Mouse (Mus musculus) MEL (cell line): ENCODE data around the gene Gm13272.
"Not testable (repeated sequence)": the region's sequence is repeated elsewhere in the genome, so short reads cannot be mapped to it uniquely, and the experiment has no call there.

Experiments
- CHD2 ChIP-seq: IDR thresholded peaks from 2 replicates; pipeline ENCODE4 v1.6.1; 2011; ENCODE audit warnings: low read length, improper control_type of control experiment
- CTCF ChIP-seq, 3 experiments: IDR thresholded peaks in 2 of 3; conservative IDR thresholded peaks in 1 of 3; 2 replicates each; pipeline ENCODE4 v1.5.1; 2011 to 2012; ENCODE audit warnings: low read length in 3 of 3, low read depth in 2 of 3, mild to moderate bottlenecking in 2 of 3, improper control_type of control experiment in 1 of 3, inconsistent platforms in 1 of 3, mixed read lengths in 1 of 3, moderate library complexity in 1 of 3; ENCODE audit not compliant: control insufficient read depth in 1 of 3, insufficient read depth in 1 of 3, poor library complexity in 1 of 3, severe bottlenecking in 1 of 3
- EP300 ChIP-seq, 2 experiments: IDR thresholded peaks; 2 replicates each; pipeline ENCODE4 v1.6.1; 2011; ENCODE audit warnings: improper control_type of control experiment in 2 of 2, low read length in 2 of 2, low read depth in 1 of 2, mild to moderate bottlenecking in 1 of 2
- GATA1 ChIP-seq: IDR thresholded peaks from 2 replicates; pipeline ENCODE4 v1.6.1; 2011; ENCODE audit warnings: low read depth, low read length, improper control_type of control experiment
- MEF2A ChIP-seq: IDR thresholded peaks from 2 replicates; pipeline ENCODE4 v1.6.1; 2014; ENCODE audit warnings: low read depth, mild to moderate bottlenecking, inconsistent platforms, low read length, improper control_type of control experiment; ENCODE audit not compliant: poor library complexity, insufficient replicate concordance, severe bottlenecking; ENCODE audit errors: extremely low read depth
- NELFE ChIP-seq: IDR thresholded peaks from 2 replicates; pipeline ENCODE4 v1.6.1; 2011; ENCODE audit warnings: low read depth, low read length, improper control_type of control experiment
- NRF1 ChIP-seq: IDR thresholded peaks from 2 replicates; pipeline ENCODE4 v1.6.1; 2014; ENCODE audit warnings: low read depth, mild to moderate bottlenecking, inconsistent platforms, low read length, improper control_type of control experiment, moderate library complexity; ENCODE audit not compliant: poor library complexity, insufficient read depth, severe bottlenecking
- POLR2A ChIP-seq, 2 experiments: IDR thresholded peaks; 2 replicates each; pipeline ENCODE4 v1.6.1; 2011 to 2012; ENCODE audit warnings: low read length in 2 of 2, mild to moderate bottlenecking in 2 of 2, control low read depth in 1 of 2, improper control_type of control experiment in 1 of 2, low read depth in 1 of 2, moderate library complexity in 1 of 2; ENCODE audit not compliant: control insufficient read depth in 1 of 2, insufficient read depth in 1 of 2, poor library complexity in 1 of 2

DNA sequence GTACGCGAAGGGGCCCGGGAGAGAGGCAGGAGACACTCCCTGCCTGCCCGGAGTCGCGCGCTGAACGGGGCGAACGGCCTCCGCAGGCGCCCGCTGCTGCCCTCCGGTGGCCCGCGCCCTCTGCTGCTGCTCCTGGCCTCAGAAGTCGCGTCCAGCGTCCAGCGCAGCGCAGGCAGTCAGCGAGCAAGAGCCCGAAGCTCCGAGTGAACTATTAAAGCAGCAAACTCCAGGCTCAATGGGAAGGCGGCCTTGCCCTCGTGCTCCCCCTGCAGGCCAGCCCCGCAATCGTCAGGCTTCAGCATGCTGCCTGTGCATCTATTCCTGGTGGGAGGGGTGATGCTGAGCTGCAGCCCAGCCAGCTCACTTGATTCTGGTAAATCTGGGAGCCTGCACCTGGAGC is 17.4 kb downstream of the Gm13272 start, which contains the start of gene Gm13279:
- not testable (repeated sequence) for TF ChIP-seq EP300 (IDR thresholded peaks at IDR 0.05; ENCODE audit: low read depth in 1 of 2, low read length in 2 of 2); CHD2; CTCF (IDR thresholded peaks at IDR 0.05 in 2 of 3, conservative IDR thresholded peaks at IDR 0.05 in 1 of 3; ENCODE audit: control insufficient read depth in 1 of 3, insufficient read depth in 1 of 3, low read depth in 2 of 3, low read length in 3 of 3, poor library complexity in 1 of 3, severe bottlenecking in 1 of 3); GATA1; NRF1; POLR2A (IDR thresholded peaks at IDR 0.05; ENCODE audit: control insufficient read depth in 1 of 2, insufficient read depth in 1 of 2, low read depth in 1 of 2, low read length in 2 of 2, poor library complexity in 1 of 2); NELFE; MEF2A
